Mouse (Mus musculus): ENCODE data around the gene Ptprcap. TPM values are rescaled to one million over a fixed set of nuclear protein-coding genes. Genes with fewer than 3 reads are reported as not detected.

Gene Ptprcap
- 3.3 TPM for polyA plus RNA-seq (2014; fragmentation: Illumina TruSeq; extraction: RNeasy Lipid Tissue Mini Kit (QIAGEN cat#74804); ENCODE audit: low read depth, low replicate concordance)

GRCm38 (mm10) chr19:4153232-4153654, at the start of gene Ptprcap:
Ptprcap (plus strand) TSS chr19:4153604.

GRCm38 (mm10) chr19:4125741-4126696, 27.4 kb upstream of the Ptprcap start, which contains the start of gene Aip:
Aip (minus strand) TSS chr19:4125858.

GRCm38 (mm10) chr19:4139446-4139845, 14.0 kb upstream of the Ptprcap start, which contains the start of gene Gpr152:
Gpr152 (plus strand) TSS chr19:4139787.

GRCm38 (mm10) chr19:4143759-4144268, 9.6 kb upstream of the Ptprcap start, which contains the start of gene Cabp4:
Cabp4 (minus strand) TSS chr19:4144033.

GRCm38 (mm10) chr19:4148491-4148806, 5.0 kb upstream of the Ptprcap start, which contains the start of gene Coro1b:
Coro1b (plus strand) TSS chr19:4148619.

GRCm38 (mm10) chr19:4162646-4163542, 9.5 kb downstream of the Ptprcap start, which contains the start of gene Rps6kb2:
Rps6kb2 (minus strand) TSS chr19:4163354.

GRCm38 (mm10) chr19:4175368-4175947, 22.1 kb downstream of the Ptprcap start, which contains the start of gene Carns1:
Carns1 (minus strand) TSS chr19:4175479.

GRCm38 (mm10) chr19:4190831-4191334, 37.5 kb downstream of the Ptprcap start, which contains the start of gene Tbc1d10c:
Tbc1d10c (minus strand) TSS chr19:4191284.

GRCm38 (mm10) chr19:4191528-4192250, 38.3 kb downstream of the Ptprcap start, which contains the start of gene Ppp1ca:
Ppp1ca (plus strand) TSS chr19:4192065.

GRCm38 (mm10) chr19:4201291-4201909, 48.0 kb downstream of the Ptprcap start, which contains the start of gene Rad9a:
Rad9a (minus strand) TSS chr19:4201662.

Other genes with a start within 250 kb of the Ptprcap start
- gene Tcirg1, start 246.5 kb upstream of the Ptprcap start, polyA plus RNA-seq (2014; fragmentation: Illumina TruSeq; extraction: RNeasy Lipid Tissue Mini Kit (QIAGEN cat#74804); ENCODE audit: low read depth, low replicate concordance), result 33.4 TPM
- gene Ndufs8, start 240.8 kb upstream of the Ptprcap start, polyA plus RNA-seq (2014; fragmentation: Illumina TruSeq; extraction: RNeasy Lipid Tissue Mini Kit (QIAGEN cat#74804); ENCODE audit: low read depth, low replicate concordance), result 112 TPM
- 8.3 TPM for gene Aldh3b1, start 223.8 kb upstream of the Ptprcap start, polyA plus RNA-seq (2014; fragmentation: Illumina TruSeq; extraction: RNeasy Lipid Tissue Mini Kit (QIAGEN cat#74804); ENCODE audit: low read depth, low replicate concordance)
- gene Unc93b1, start 218.4 kb upstream of the Ptprcap start, polyA plus RNA-seq (2014; fragmentation: Illumina TruSeq; extraction: RNeasy Lipid Tissue Mini Kit (QIAGEN cat#74804); ENCODE audit: low read depth, low replicate concordance), result 55.5 TPM
- gene Aldh3b3, start 195.0 kb upstream of the Ptprcap start, polyA plus RNA-seq (2014; fragmentation: Illumina TruSeq; extraction: RNeasy Lipid Tissue Mini Kit (QIAGEN cat#74804); ENCODE audit: low read depth, low replicate concordance), result 0.15 TPM
- gene Aldh3b2, start 181.3 kb upstream of the Ptprcap start, polyA plus RNA-seq (2014; fragmentation: Illumina TruSeq; extraction: RNeasy Lipid Tissue Mini Kit (QIAGEN cat#74804); ENCODE audit: low read depth, low replicate concordance), result 10.9 TPM
- 32.3 TPM for gene Acy3, start 167.0 kb upstream of the Ptprcap start, polyA plus RNA-seq (2014; fragmentation: Illumina TruSeq; extraction: RNeasy Lipid Tissue Mini Kit (QIAGEN cat#74804); ENCODE audit: low read depth, low replicate concordance)
- gene Tbx10, start 160.9 kb upstream of the Ptprcap start, polyA plus RNA-seq (2014; fragmentation: Illumina TruSeq; extraction: RNeasy Lipid Tissue Mini Kit (QIAGEN cat#74804); ENCODE audit: low read depth, low replicate concordance), result not detected
- 25.3 TPM for gene Nudt8, start 153.0 kb upstream of the Ptprcap start, polyA plus RNA-seq (2014; fragmentation: Illumina TruSeq; extraction: RNeasy Lipid Tissue Mini Kit (QIAGEN cat#74804); ENCODE audit: low read depth, low replicate concordance)
- 2.5 TPM for gene Gm49405, start 153.0 kb upstream of the Ptprcap start, polyA plus RNA-seq (2014; fragmentation: Illumina TruSeq; extraction: RNeasy Lipid Tissue Mini Kit (QIAGEN cat#74804); ENCODE audit: low read depth, low replicate concordance)
- gene Doc2g, start 150.3 kb upstream of the Ptprcap start, polyA plus RNA-seq (2014; fragmentation: Illumina TruSeq; extraction: RNeasy Lipid Tissue Mini Kit (QIAGEN cat#74804); ENCODE audit: low read depth, low replicate concordance), result 3.2 TPM
- 124 TPM for gene Ndufv1, start 140.8 kb upstream of the Ptprcap start, polyA plus RNA-seq (2014; fragmentation: Illumina TruSeq; extraction: RNeasy Lipid Tissue Mini Kit (QIAGEN cat#74804); ENCODE audit: low read depth, low replicate concordance)
- 408 TPM for gene Gstp1, start 115.6 kb upstream of the Ptprcap start, polyA plus RNA-seq (2014; fragmentation: Illumina TruSeq; extraction: RNeasy Lipid Tissue Mini Kit (QIAGEN cat#74804); ENCODE audit: low read depth, low replicate concordance)
- 25.3 TPM for gene Gstp2, start 107.6 kb upstream of the Ptprcap start, polyA plus RNA-seq (2014; fragmentation: Illumina TruSeq; extraction: RNeasy Lipid Tissue Mini Kit (QIAGEN cat#74804); ENCODE audit: low read depth, low replicate concordance)
- 0.71 TPM for gene Gstp3, start 94.0 kb upstream of the Ptprcap start, polyA plus RNA-seq (2014; fragmentation: Illumina TruSeq; extraction: RNeasy Lipid Tissue Mini Kit (QIAGEN cat#74804); ENCODE audit: low read depth, low replicate concordance)
- not detected for gene Cabp2, start 72.0 kb upstream of the Ptprcap start, polyA plus RNA-seq (2014; fragmentation: Illumina TruSeq; extraction: RNeasy Lipid Tissue Mini Kit (QIAGEN cat#74804); ENCODE audit: low read depth, low replicate concordance)
- 93.4 TPM for gene Cdk2ap2, start 56.4 kb upstream of the Ptprcap start, polyA plus RNA-seq (2014; fragmentation: Illumina TruSeq; extraction: RNeasy Lipid Tissue Mini Kit (QIAGEN cat#74804); ENCODE audit: low read depth, low replicate concordance)
- 29.6 TPM for gene Pitpnm1, start 53.6 kb upstream of the Ptprcap start, polyA plus RNA-seq (2014; fragmentation: Illumina TruSeq; extraction: RNeasy Lipid Tissue Mini Kit (QIAGEN cat#74804); ENCODE audit: low read depth, low replicate concordance)
- gene Aip, start 27.7 kb upstream of the Ptprcap start, polyA plus RNA-seq (2014; fragmentation: Illumina TruSeq; extraction: RNeasy Lipid Tissue Mini Kit (QIAGEN cat#74804); ENCODE audit: low read depth, low replicate concordance), result 74.7 TPM
- gene Gpr152, start 13.8 kb upstream of the Ptprcap start, polyA plus RNA-seq (2014; fragmentation: Illumina TruSeq; extraction: RNeasy Lipid Tissue Mini Kit (QIAGEN cat#74804); ENCODE audit: low read depth, low replicate concordance), result 0.19 TPM
- 1.1 TPM for gene Cabp4, start 9.6 kb upstream of the Ptprcap start, polyA plus RNA-seq (2014; fragmentation: Illumina TruSeq; extraction: RNeasy Lipid Tissue Mini Kit (QIAGEN cat#74804); ENCODE audit: low read depth, low replicate concordance)
- 169 TPM for gene Coro1b, start 5.0 kb upstream of the Ptprcap start, polyA plus RNA-seq (2014; fragmentation: Illumina TruSeq; extraction: RNeasy Lipid Tissue Mini Kit (QIAGEN cat#74804); ENCODE audit: low read depth, low replicate concordance)
- gene Rps6kb2, start 9.8 kb downstream of the Ptprcap start, polyA plus RNA-seq (2014; fragmentation: Illumina TruSeq; extraction: RNeasy Lipid Tissue Mini Kit (QIAGEN cat#74804); ENCODE audit: low read depth, low replicate concordance), result 27.2 TPM
- 5.1 TPM for gene Carns1, start 21.9 kb downstream of the Ptprcap start, polyA plus RNA-seq (2014; fragmentation: Illumina TruSeq; extraction: RNeasy Lipid Tissue Mini Kit (QIAGEN cat#74804); ENCODE audit: low read depth, low replicate concordance)
- gene Tbc1d10c, start 37.7 kb downstream of the Ptprcap start, polyA plus RNA-seq (2014; fragmentation: Illumina TruSeq; extraction: RNeasy Lipid Tissue Mini Kit (QIAGEN cat#74804); ENCODE audit: low read depth, low replicate concordance), result 3.5 TPM
- gene Ppp1ca, start 38.5 kb downstream of the Ptprcap start, polyA plus RNA-seq (2014; fragmentation: Illumina TruSeq; extraction: RNeasy Lipid Tissue Mini Kit (QIAGEN cat#74804); ENCODE audit: low read depth, low replicate concordance), result 434 TPM
- 15.7 TPM for gene Rad9a, start 48.1 kb downstream of the Ptprcap start, polyA plus RNA-seq (2014; fragmentation: Illumina TruSeq; extraction: RNeasy Lipid Tissue Mini Kit (QIAGEN cat#74804); ENCODE audit: low read depth, low replicate concordance)
- 3.9 TPM for gene Clcf1, start 60.6 kb downstream of the Ptprcap start, polyA plus RNA-seq (2014; fragmentation: Illumina TruSeq; extraction: RNeasy Lipid Tissue Mini Kit (QIAGEN cat#74804); ENCODE audit: low read depth, low replicate concordance)
- not detected for gene AC109138.7, start 60.8 kb downstream of the Ptprcap start, polyA plus RNA-seq (2014; fragmentation: Illumina TruSeq; extraction: RNeasy Lipid Tissue Mini Kit (QIAGEN cat#74804); ENCODE audit: low read depth, low replicate concordance)
- 61.3 TPM for gene Pold4, start 78.3 kb downstream of the Ptprcap start, polyA plus RNA-seq (2014; fragmentation: Illumina TruSeq; extraction: RNeasy Lipid Tissue Mini Kit (QIAGEN cat#74804); ENCODE audit: low read depth, low replicate concordance)
- 50.4 TPM for gene Ssh3, start 115.6 kb downstream of the Ptprcap start, polyA plus RNA-seq (2014; fragmentation: Illumina TruSeq; extraction: RNeasy Lipid Tissue Mini Kit (QIAGEN cat#74804); ENCODE audit: low read depth, low replicate concordance)
- gene Ankrd13d, start 129.5 kb downstream of the Ptprcap start, polyA plus RNA-seq (2014; fragmentation: Illumina TruSeq; extraction: RNeasy Lipid Tissue Mini Kit (QIAGEN cat#74804); ENCODE audit: low read depth, low replicate concordance), result 7.7 TPM
- 58.8 TPM for gene Grk2, start 152.6 kb downstream of the Ptprcap start, polyA plus RNA-seq (2014; fragmentation: Illumina TruSeq; extraction: RNeasy Lipid Tissue Mini Kit (QIAGEN cat#74804); ENCODE audit: low read depth, low replicate concordance)
- gene Kdm2a, start 244.7 kb downstream of the Ptprcap start, polyA plus RNA-seq (2014; fragmentation: Illumina TruSeq; extraction: RNeasy Lipid Tissue Mini Kit (QIAGEN cat#74804); ENCODE audit: low read depth, low replicate concordance), result 60.1 TPM